Mouse (Mus musculus) lung, embryonic 14.5 days (tissue): ENCODE data around the gene Lpcat3. TPM values are rescaled to one million over a fixed set of nuclear protein-coding genes. Genes with fewer than 3 reads are reported as not detected.
A peak's percentile ranks its signal among the peaks of the same experiment; 100 is the strongest.
"Not testable (repeated sequence)": the region's sequence is repeated elsewhere in the genome, so short reads cannot be mapped to it uniquely, and the experiment has no call there.

Source experiments
- ATAC-seq: fragments of 200-750 bp; cut with Nextera tagmentation; 2 replicates; pipeline ENCODE4 v1.8.0; 2017; ENCODE audit warnings: mild to moderate bottlenecking, moderate TSS enrichment, moderate library complexity; ENCODE audit not compliant: insufficient read depth
- DNase-seq: peaks from one replicate; pipeline ENCODE4 v3.0.0-alpha.2; 2015
- H3K27ac ChIP-seq: fragments of 300-500 bp; sonication (generic); 2 replicates; pipeline ENCODE4 v1.5.1; 2014; ENCODE audit warnings: low read depth, mild to moderate bottlenecking, moderate library complexity
- H3K27me3 ChIP-seq: fragments of 300-500 bp; sonication (generic); 2 replicates; pipeline ENCODE4 v1.6.1; 2014; ENCODE audit warnings: low read length, control low read depth; ENCODE audit not compliant: insufficient read depth
- H3K36me3 ChIP-seq: fragments of 300-500 bp; sonication (generic); 2 replicates; pipeline ENCODE4 v1.6.1; 2014; ENCODE audit warnings: control low read depth; ENCODE audit not compliant: insufficient read depth
- H3K4me1 ChIP-seq: fragments of 300-500 bp; sonication (generic); 2 replicates; pipeline ENCODE4 v1.6.1; 2014; ENCODE audit warnings: antibody characterized with exemption, control low read depth; ENCODE audit not compliant: insufficient read depth
- H3K4me2 ChIP-seq: fragments of 300-500 bp; sonication (generic); 2 replicates; pipeline ENCODE4 v1.6.1; 2014; ENCODE audit warnings: mild to moderate bottlenecking
- H3K4me3 ChIP-seq: fragments of 300-500 bp; sonication (generic); 2 replicates; pipeline ENCODE4 v1.5.1; 2014; ENCODE audit warnings: low read depth, low read length
- H3K9ac ChIP-seq: fragments of 300-500 bp; sonication (generic); 2 replicates; pipeline ENCODE4 v1.6.1; 2014
- H3K9me3 ChIP-seq: fragments of 300-500 bp; sonication (generic); 2 replicates; pipeline ENCODE4 v1.6.1; 2016; ENCODE audit warnings: low read depth, low read length, control low read depth
- CTCF ChIP-seq: IDR thresholded peaks from 2 replicates; pipeline ENCODE4 v1.5.1; 2016; ENCODE audit warnings: antibody characterized with exemption, low read depth
- WGBS: fragments of 180-500 bp; shearing (Covaris S2); extraction: QIAGEN DNeasy Blood & Tissue Kit; methylation state at CpG from one replicate; pipeline ENCODE4 v1.1.7; 2014; 5-methylcytosine and 5-hydroxymethylcytosine counted together
- polyA plus RNA-seq: library from polyadenylated mRNA; unstranded; fragments of >200 nt; fragmentation: Nextera tagmentation; extraction: Ambion mirVana; gene quantifications from 2 replicates; pipeline ENCODE4 v1.2.1, GENCODE M21; 2014

Gene Lpcat3
- 50.3 and 53.1 TPM in 2 replicates for polyA plus RNA-seq

DNA sequence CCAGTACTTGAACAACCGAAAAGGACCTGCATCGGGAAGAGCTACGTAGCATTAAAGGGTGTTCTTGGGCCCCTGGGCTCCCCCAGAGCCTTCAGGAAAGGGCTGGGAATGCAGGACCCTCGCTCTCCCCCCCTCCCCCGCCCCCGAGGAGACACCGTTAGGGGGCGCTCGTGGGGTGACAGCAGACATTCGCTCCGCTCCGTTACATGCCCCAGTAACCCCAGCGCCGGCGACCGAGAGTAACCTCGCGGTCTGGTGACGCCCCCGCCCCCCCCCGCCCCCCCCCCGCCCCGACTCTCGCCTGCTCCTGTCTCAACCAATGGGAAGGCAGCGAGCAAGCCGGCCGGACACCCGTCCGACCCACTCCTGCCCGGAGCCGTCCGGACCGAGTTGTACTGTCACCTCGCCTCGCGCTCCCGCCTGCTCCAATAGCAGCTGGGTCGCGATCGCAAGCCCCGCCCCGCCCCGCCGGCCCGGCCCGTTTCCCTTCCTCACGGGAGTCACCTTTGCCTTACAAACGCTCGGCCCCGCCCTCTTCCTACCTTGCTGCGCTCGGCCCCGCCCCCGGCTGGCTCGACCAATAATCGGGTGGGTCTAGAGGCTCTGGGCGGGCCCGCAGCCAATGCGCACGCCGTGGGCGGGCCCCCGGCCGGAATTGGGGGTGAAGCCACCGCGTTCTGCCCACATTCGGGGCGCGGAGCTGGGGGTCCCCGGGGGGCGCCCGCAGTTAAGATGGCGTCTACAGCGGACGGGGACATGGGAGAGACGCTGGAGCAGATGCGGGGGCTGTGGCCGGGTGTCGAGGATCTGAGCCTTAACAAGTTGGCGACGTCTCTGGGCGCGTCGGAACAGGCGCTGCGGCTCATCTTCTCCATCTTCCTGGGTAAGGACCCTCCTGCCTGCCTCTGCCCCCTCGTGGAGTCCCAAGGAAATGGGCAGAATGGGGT lies at the start of gene Lpcat3:
TSS of gene Lpcat3 (plus strand) at position 551 of the 947 bp plus-strand sequence.
- WGBS = under 1% methylated on average over 75 of the region's 87 CpGs
- H3K27ac ChIP-seq = peak within 1 kb of the TSS; percentile 80
- no peaks in the 10 kb centered on the region for H3K4me1 ChIP-seq
- H3K27me3 ChIP-seq = no peaks in the 10 kb centered on the region
- ATAC-seq = peak; percentile 97
- H3K4me3 ChIP-seq = peak within 1 kb of the TSS; percentile 58
- DNase-seq = peak; percentile 98
- peak within 1 kb of the TSS; percentile 61 for H3K9ac ChIP-seq
- peak; percentile 78 for TF ChIP-seq CTCF
- peak within 1 kb of the TSS; percentile 76 for H3K4me2 ChIP-seq
- no peaks in the 10 kb centered on the region for H3K36me3 ChIP-seq
- no peaks in the 10 kb centered on the region for H3K9me3 ChIP-seq

DNA sequence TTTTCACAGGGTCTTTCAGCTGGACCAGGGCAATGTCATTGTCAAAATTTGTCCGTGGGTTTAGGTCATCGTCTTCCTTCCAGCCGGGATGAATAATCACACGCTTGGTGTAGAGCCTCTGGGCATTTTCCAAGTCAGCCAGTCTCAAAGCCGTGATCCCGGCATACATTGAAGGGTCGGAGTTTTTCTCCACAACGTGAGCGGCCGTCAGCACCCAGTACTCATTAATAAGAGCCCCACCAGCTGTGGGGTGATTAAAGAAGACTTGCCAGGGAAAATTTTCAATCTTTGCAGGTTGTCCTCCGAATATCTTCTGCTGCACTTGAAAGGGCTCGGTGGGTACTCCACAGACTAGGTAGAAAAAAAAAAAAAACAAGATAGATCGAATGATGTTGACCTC lies 37.2 kb upstream of the Lpcat3 start:
- Histone ChIP-seq H3K27ac (no peak overlapping the region), H3K36me3 (no peaks in the 10 kb centered on the region), H3K27me3 (no peaks in the 10 kb centered on the region), H3K4me1 (no peaks in the 10 kb centered on the region), H3K4me3 (no peak overlapping the region), H3K4me2 (no peak overlapping the region), H3K9me3 (no peaks in the 10 kb centered on the region), H3K9ac (no peak overlapping the region)
- DNase-seq (no peak), ATAC-seq (no peak)
- WGBS = 81% methylated on average over 13 of the region's 13 CpGs
- no peak for TF ChIP-seq CTCF

DNA sequence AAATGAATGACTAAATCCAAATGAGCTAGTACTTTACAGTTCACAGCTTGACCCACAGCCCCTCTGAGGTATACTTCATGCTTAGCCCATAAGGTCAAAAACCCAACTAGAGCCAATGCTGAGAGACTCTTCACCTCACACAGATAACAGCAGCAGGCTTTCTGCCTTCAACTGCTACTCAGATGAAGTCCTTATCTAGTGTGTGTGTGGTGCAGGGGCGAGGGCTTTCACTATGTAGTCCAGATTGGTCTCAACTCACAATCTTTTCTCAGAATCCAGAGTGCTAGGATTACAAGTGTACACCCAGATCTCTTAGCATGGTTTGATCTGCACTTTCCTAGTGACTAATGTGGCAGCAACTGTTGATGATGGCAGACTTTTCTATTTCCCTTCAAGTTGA lies 36.6 kb upstream of the Lpcat3 start:
- H3K4me1 ChIP-seq, H3K36me3 ChIP-seq, H3K27me3 ChIP-seq, ATAC-seq, H3K4me2 ChIP-seq, H3K9ac ChIP-seq, H3K4me3 ChIP-seq, H3K9me3 ChIP-seq, DNase-seq, H3K27ac ChIP-seq: not testable (repeated sequence)
- 30% methylated on average over 1 of the region's 1 CpGs for WGBS

DNA sequence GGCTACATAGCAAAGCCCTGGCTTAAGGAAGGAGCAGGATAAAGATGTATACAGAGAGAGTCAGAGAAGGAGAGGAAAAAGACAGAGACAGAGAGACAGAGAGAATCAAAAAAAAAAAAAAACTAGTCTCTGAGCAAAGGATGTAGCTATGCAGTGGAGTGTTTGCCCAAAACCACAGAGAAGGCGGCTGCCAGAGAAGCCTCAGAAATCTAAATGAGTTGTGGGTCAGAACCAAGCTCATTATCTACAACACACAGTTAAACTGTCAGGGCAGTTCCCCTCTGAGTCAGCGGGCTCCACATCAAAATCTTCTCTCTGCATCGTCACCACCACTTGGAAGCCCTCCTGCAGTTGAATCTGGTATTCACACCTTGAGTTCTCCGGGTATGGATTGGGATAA lies 32.1 kb upstream of the Lpcat3 start:
- DNase-seq = no peak
- TF ChIP-seq CTCF = no peak
- no peaks in the 10 kb centered on the region for H3K27me3 ChIP-seq
- H3K4me2 ChIP-seq = no peak overlapping the region
- H3K4me1 ChIP-seq = no peaks in the 10 kb centered on the region
- H3K27ac ChIP-seq = no peak overlapping the region
- ATAC-seq = no peak
- no peak overlapping the region for H3K9ac ChIP-seq
- WGBS = 71% methylated on average over 4 of the region's 4 CpGs
- H3K36me3 ChIP-seq = no peaks in the 10 kb centered on the region
- no peaks in the 10 kb centered on the region for H3K9me3 ChIP-seq
- H3K4me3 ChIP-seq = no peak overlapping the region

DNA sequence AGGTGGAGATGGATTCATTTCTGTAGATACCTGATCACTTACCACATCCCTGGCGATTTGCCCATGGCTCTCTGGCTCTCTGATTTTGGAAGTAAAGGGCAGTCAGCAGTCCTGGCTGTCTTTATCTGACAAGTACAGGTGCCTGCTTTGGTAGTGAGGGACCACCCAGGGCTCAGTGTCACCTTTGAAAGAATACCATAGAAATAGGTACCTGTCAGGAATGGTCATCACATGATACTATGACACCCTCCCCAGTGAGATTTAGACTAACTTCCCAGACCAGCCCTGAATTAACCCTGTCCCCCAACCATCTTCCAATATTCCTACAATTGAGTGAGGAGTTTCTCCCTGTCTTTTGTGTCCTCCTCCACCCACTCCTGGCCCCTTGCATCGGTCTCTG lies 26.8 kb upstream of the Lpcat3 start, which contains the start of gene C1s2:
TSS of gene C1s2 (minus strand) at position 101 of the 400 bp plus-strand sequence.
- not testable (repeated sequence) for DNase-seq, H3K9me3 ChIP-seq, ATAC-seq, H3K27me3 ChIP-seq, H3K4me3 ChIP-seq, H3K36me3 ChIP-seq, H3K4me2 ChIP-seq, H3K27ac ChIP-seq, H3K4me1 ChIP-seq, H3K9ac ChIP-seq
- WGBS = 71% methylated on average over 2 of the region's 2 CpGs

DNA sequence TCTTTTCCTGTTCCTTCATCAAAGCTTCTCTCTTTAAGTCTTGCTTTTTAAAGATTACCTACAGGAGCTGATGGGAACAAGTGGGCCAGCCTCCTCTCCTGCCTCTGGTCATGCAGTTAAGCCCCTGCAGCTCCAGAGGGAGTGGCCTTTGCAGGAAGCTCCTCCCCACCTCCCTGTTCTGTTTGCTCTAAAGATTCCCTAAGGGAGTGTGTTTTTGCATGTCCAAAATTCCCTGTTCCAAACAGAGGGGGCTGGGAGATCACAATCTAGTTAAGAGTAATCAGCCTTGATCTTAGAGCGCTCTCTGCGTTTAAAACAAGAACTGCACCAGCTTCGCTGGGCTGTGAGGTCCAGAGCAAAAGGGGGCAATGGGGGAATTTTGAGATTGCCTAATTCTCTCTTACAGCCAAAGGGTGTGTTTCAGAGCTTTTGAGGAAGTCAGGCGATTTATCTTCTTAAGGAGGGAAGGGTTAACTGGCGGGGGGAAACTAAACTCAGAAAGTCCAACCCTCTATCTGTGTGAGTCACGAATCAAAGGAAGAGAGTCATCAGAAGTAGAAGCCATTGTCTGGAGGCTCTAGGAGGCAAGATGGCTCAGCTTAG lies 25.9 kb upstream of the Lpcat3 start:
- H3K4me3 ChIP-seq, H3K27me3 ChIP-seq, H3K4me2 ChIP-seq, H3K27ac ChIP-seq, H3K9ac ChIP-seq, ATAC-seq, H3K36me3 ChIP-seq, DNase-seq, H3K4me1 ChIP-seq, H3K9me3 ChIP-seq: not testable (repeated sequence)
- WGBS = 34% methylated on average over 6 of the region's 6 CpGs
- 0 out of 2 replicates have a peak, but pooled peaks have one; percentile 10 for TF ChIP-seq CTCF

DNA sequence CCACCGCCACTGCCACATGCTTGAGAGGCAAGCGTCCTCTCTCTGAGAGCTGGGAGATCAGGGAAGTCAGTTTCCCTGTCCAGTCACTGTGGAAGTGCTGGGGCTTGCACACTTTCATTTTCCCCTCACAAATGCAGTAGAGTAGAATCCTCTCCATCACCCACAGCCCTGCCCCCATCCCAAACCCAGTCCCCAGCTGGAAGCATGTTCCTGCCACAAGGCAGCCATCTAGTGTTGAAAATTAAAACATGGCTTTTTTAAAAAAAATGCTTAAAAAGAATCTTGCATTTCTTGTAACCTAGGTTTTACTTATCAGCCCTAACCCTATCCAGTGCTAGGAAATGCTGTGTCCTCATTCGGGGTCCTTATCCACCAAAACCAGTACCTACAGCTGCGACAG lies 22.8 kb upstream of the Lpcat3 start:
- no peak for TF ChIP-seq CTCF
- H3K9me3 ChIP-seq = no peaks in the 10 kb centered on the region
- H3K27ac ChIP-seq = no peak overlapping the region
- no peak overlapping the region for H3K4me3 ChIP-seq
- H3K36me3 ChIP-seq = no peaks in the 10 kb centered on the region
- no peak; the same call in 1 of the 2 replicates for ATAC-seq
- no peaks in the 10 kb centered on the region for H3K4me1 ChIP-seq
- WGBS = 71% methylated on average over 3 of the region's 4 CpGs
- no peak overlapping the region for H3K9ac ChIP-seq
- H3K27me3 ChIP-seq = no peaks in the 10 kb centered on the region
- peak; percentile 29 for DNase-seq
- H3K4me2 ChIP-seq = no peak overlapping the region
